Comparison of ENCODE assay signal across 10 mouse cellular contexts in genomic region chr10:39555289-39555715, GRCm38 (mm10). TPM values are rescaled to one million over a fixed set of nuclear protein-coding genes. Genes with fewer than 3 reads are reported as not detected.
DNase-seq lines count a peak whose midpoint lies in the region; ATAC-seq lines count a peak whose summit lies in the region.
"Had no signal": no experiment of that assay in that cellular context is flagged by ENCODE, and none has a peak within 500 bp of the region (broad histone marks: within the 10 kb centered on the region; RNA-seq: fewer than 3 reads in every experiment).

No protein-coding gene starts in this region.

- peak overlapping the region; percentile 72 for H3K27ac ChIP-seq in heart, embryonic 13.5 days (replicated peaks)
- H3K27ac ChIP-seq in intestine, embryonic 15.5 days: peak overlapping the region; percentile 72
- peak overlapping the region; percentile 26; the same call in 1 of the 2 replicates for H3K27ac ChIP-seq in midbrain, embryonic 11.5 days (ENCODE audit: low read depth, low read length)

- peak overlapping the region; percentile 41 for H3K4me2 ChIP-seq in heart, embryonic 13.5 days
- peak overlapping the region; percentile 34 for H3K4me2 ChIP-seq in intestine, embryonic 15.5 days (replicated peaks)
- H3K4me2 ChIP-seq in midbrain, embryonic 11.5 days: no peak overlapping the region

- no peak for DNase-seq in heart, postnatal 10 days
- DNase-seq in embryo, embryonic 11 days: peak; percentile 74
- DNase-seq in midbrain, embryonic 11.5 days (ENCODE audit: low spot score, missing footprints): no peak
- no peak for DNase-seq in left cerebral cortex, postnatal 25 days (ENCODE audit: low spot score in 2 of 2)
- DNase-seq in layer of hippocampus, postnatal 36 days: no peak
- DNase-seq in testis, postnatal 10 days (ENCODE audit: low spot score): no peak
- DNase-seq: thymus, postnatal 36 days had no signal

- peak overlapping the region; percentile 44 for H3K9ac ChIP-seq in heart, embryonic 13.5 days
- no peak overlapping the region for H3K9ac ChIP-seq in intestine, embryonic 15.5 days
- no peak overlapping the region; the same call in 1 of the 2 replicates for H3K9ac ChIP-seq in midbrain, embryonic 11.5 days (ENCODE audit: low read length)

- H3K36me3 ChIP-seq in heart, embryonic 13.5 days: peaks cover 7% of the 10 kb centered on the region
- H3K36me3 ChIP-seq in intestine, embryonic 15.5 days: no peaks in the 10 kb centered on the region
- H3K36me3 ChIP-seq in midbrain, embryonic 11.5 days (ENCODE audit: control insufficient read depth, insufficient read depth, low read length): no peaks in the 10 kb centered on the region

- H3K27me3 ChIP-seq in heart, embryonic 13.5 days (replicated peaks): no peaks in the 10 kb centered on the region
- no peaks in the 10 kb centered on the region for H3K27me3 ChIP-seq in intestine, embryonic 15.5 days (replicated peaks)
- H3K27me3 ChIP-seq in midbrain, embryonic 11.5 days (ENCODE audit: control insufficient read depth, insufficient read depth, low read length): no peaks in the 10 kb centered on the region
- H3K27me3 ChIP-seq: CH12.LX had no signal

- H3K4me1 ChIP-seq in heart, embryonic 13.5 days: peaks cover 81% of the 10 kb centered on the region
- H3K4me1 ChIP-seq in intestine, embryonic 15.5 days (replicated peaks): peaks cover 51% of the 10 kb centered on the region
- H3K4me1 ChIP-seq in midbrain, embryonic 11.5 days (ENCODE audit: control insufficient read depth, insufficient read depth, low read length): peaks cover 47% of the 10 kb centered on the region

- H3K9me3 ChIP-seq in heart, embryonic 13.5 days: no peaks in the 10 kb centered on the region
- no peaks in the 10 kb centered on the region for H3K9me3 ChIP-seq in intestine, embryonic 15.5 days
- no peaks in the 10 kb centered on the region for H3K9me3 ChIP-seq in midbrain, embryonic 11.5 days (ENCODE audit: control insufficient read depth, low read length)

- H3K4me3 ChIP-seq in heart, embryonic 13.5 days: no peak overlapping the region
- no peak overlapping the region for H3K4me3 ChIP-seq in intestine, embryonic 15.5 days (replicated peaks)
- H3K4me3 ChIP-seq in midbrain, embryonic 11.5 days (ENCODE audit: low read depth, low read length): no peak overlapping the region

- intact Hi-C loops in heart, postnatal 10 days (cut with DNase I): loop anchor here (5.0 kb wide), 2 partner anchors 57 to 177 kb away; partner anchors contain the start of genes Rev3l and Traf3ip2
- intact Hi-C loops in left cerebral cortex, postnatal 25 days (cut with DNase I): no loop called here

- 20% methylated on average over 7 of the region's 7 CpGs for WGBS in heart, embryonic 13.5 days
- WGBS in intestine, embryonic 15.5 days: 33% methylated on average over 7 of the region's 7 CpGs
- 18% methylated on average over 7 of the region's 7 CpGs for WGBS in midbrain, embryonic 11.5 days

- ATAC-seq in heart, embryonic 13.5 days (ENCODE audit: extremely low read depth, insufficient number of reproducible peaks, low FRiP score, low TSS enrichment): no peak
- ATAC-seq in intestine, embryonic 15.5 days: peak; percentile 75
- ATAC-seq in midbrain, embryonic 11.5 days (ENCODE audit: low FRiP score): no peak

RNA-seq across cellular contexts. Expression of gene Traf3ip2, which starts 57.4 kb away (rescaled TPM):
- 10.1 and 10.3 TPM in 2 replicates for polyA plus RNA-seq in heart, embryonic 13.5 days (2015; fragmentation: Nextera tagmentation; extraction: Ambion mirVana)
- total RNA-seq in heart, postnatal 10 days (2021): 1 to 10 TPM; 6.4 to 9.3 TPM
- 25.8 and 29.4 TPM in 2 replicates for polyA plus RNA-seq in intestine, embryonic 15.5 days (2015; fragmentation: Nextera tagmentation; extraction: Ambion mirVana)
- 3.9 TPM in 2 replicates for polyA plus RNA-seq in midbrain, embryonic 11.5 days (2014; fragmentation: Nextera tagmentation; extraction: Ambion mirVana)
- total RNA-seq in left cerebral cortex, postnatal 25 days (2021): under 1 TPM; 0.43 to 0.92 TPM
- 1 to 10 TPM; 2.1 to 2.5 TPM for total RNA-seq in layer of hippocampus, postnatal 36 days (2021)
